Mouse (Mus musculus): ENCODE data around the gene Gm6803. TPM values are rescaled to one million over a fixed set of nuclear protein-coding genes. Genes with fewer than 3 reads are reported as not detected.
"Not testable (repeated sequence)": the region's sequence is repeated elsewhere in the genome, so short reads cannot be mapped to it uniquely, and the experiment has no call there.

Gene Gm6803
- total RNA-seq (2014; fragmentation: Nextera tagmentation) (not detected in 2 replicates), total RNA-seq (2017) (not detected in 2 replicates), polyA plus RNA-seq (2012) (not detected in 2 replicates)

GRCm38 (mm10) chr12:88018671-88019070 lies at the start of gene Gm6803:
TSS of gene Gm6803 (minus strand) at chr12:88018771.
- not testable (repeated sequence) for ATAC-seq (ENCODE audit: extremely low read depth, insufficient number of reproducible peaks, low FRiP score, poor library complexity, severe bottlenecking); H3K9me3 ChIP-seq (replicated peaks); H3K36me3 ChIP-seq (replicated peaks); H3K27me3 ChIP-seq (ENCODE audit: insufficient read depth, low read length); H3K4me1 ChIP-seq (ENCODE audit: insufficient read depth, low read depth, low read length); H3K4me3 ChIP-seq (ENCODE audit: low read depth, low read length); DNase-seq (ENCODE audit: low spot score)

- H3K36me3 ChIP-seq (replicated peaks); H3K27me3 ChIP-seq (ENCODE audit: insufficient read depth, low read length); H3K9me3 ChIP-seq (replicated peaks); ATAC-seq (ENCODE audit: extremely low read depth, insufficient number of reproducible peaks, low FRiP score, poor library complexity, severe bottlenecking); H3K4me3 ChIP-seq (ENCODE audit: low read depth, low read length); DNase-seq (ENCODE audit: low spot score): not testable (repeated sequence)
- H3K4me1 ChIP-seq (ENCODE audit: insufficient read depth, low read depth, low read length): peaks cover 15% of the 10 kb centered on the region; the same call in 1 of the 2 replicates
Measured at GRCm38 (mm10) chr12:88045226-88045625, 26.7 kb upstream of the Gm6803 start.

GRCm38 (mm10) chr12:88039703-88040102 lies 21.1 kb upstream of the Gm6803 start:
- peaks cover 34% of the 10 kb centered on the region for H3K4me1 ChIP-seq (ENCODE audit: insufficient read depth, low read depth, low read length)
- H3K9me3 ChIP-seq (replicated peaks); H3K27me3 ChIP-seq (ENCODE audit: insufficient read depth, low read length); H3K36me3 ChIP-seq (replicated peaks); H3K4me3 ChIP-seq (ENCODE audit: low read depth, low read length); DNase-seq (ENCODE audit: low spot score): not testable (repeated sequence)
- peak; percentile 64 for ATAC-seq (ENCODE audit: extremely low read depth, insufficient number of reproducible peaks, low FRiP score, poor library complexity, severe bottlenecking)
- peak; percentile 24; the same call in 1 of the 2 replicates for TF ChIP-seq TAL1 (conservative IDR thresholded peaks at IDR 0.05; ENCODE audit: low read depth, low read length)

GRCm38 (mm10) chr12:88039062-88039461 lies 20.5 kb upstream of the Gm6803 start:
- not testable (repeated sequence) for DNase-seq (ENCODE audit: low spot score); H3K4me3 ChIP-seq (ENCODE audit: low read depth, low read length); ATAC-seq (ENCODE audit: extremely low read depth, insufficient number of reproducible peaks, low FRiP score, poor library complexity, severe bottlenecking); H3K9me3 ChIP-seq (replicated peaks); H3K27me3 ChIP-seq (ENCODE audit: insufficient read depth, low read length); H3K36me3 ChIP-seq (replicated peaks)
- peaks cover 41% of the 10 kb centered on the region for H3K4me1 ChIP-seq (ENCODE audit: insufficient read depth, low read depth, low read length)

GRCm38 (mm10) chr12:88032250-88032649 lies 13.7 kb upstream of the Gm6803 start:
- H3K4me3 ChIP-seq (ENCODE audit: low read depth, low read length); ATAC-seq (ENCODE audit: extremely low read depth, insufficient number of reproducible peaks, low FRiP score, poor library complexity, severe bottlenecking); H3K36me3 ChIP-seq (replicated peaks); DNase-seq (ENCODE audit: low spot score); H3K9me3 ChIP-seq (replicated peaks); H3K27me3 ChIP-seq (ENCODE audit: insufficient read depth, low read length): not testable (repeated sequence)
- TF ChIP-seq TAL1 (conservative IDR thresholded peaks at IDR 0.05; ENCODE audit: low read depth, low read length): peak; percentile 59
- peaks cover 28% of the 10 kb centered on the region for H3K4me1 ChIP-seq (ENCODE audit: insufficient read depth, low read depth, low read length)

GRCm38 (mm10) chr12:88026704-88027103 lies 8.1 kb upstream of the Gm6803 start, which contains the start of gene Gm2056:
TSS of gene Gm2056 (plus strand) at chr12:88027004.
- not testable (repeated sequence) for H3K4me1 ChIP-seq (ENCODE audit: insufficient read depth, low read depth, low read length); H3K4me3 ChIP-seq (ENCODE audit: low read depth, low read length); H3K27me3 ChIP-seq (ENCODE audit: insufficient read depth, low read length); H3K36me3 ChIP-seq (replicated peaks); ATAC-seq (ENCODE audit: extremely low read depth, insufficient number of reproducible peaks, low FRiP score, poor library complexity, severe bottlenecking); DNase-seq (ENCODE audit: low spot score); H3K9me3 ChIP-seq (replicated peaks)

- not testable (repeated sequence) for H3K36me3 ChIP-seq (replicated peaks); H3K9me3 ChIP-seq (replicated peaks); DNase-seq (ENCODE audit: low spot score); H3K27me3 ChIP-seq (ENCODE audit: insufficient read depth, low read length); H3K4me3 ChIP-seq (ENCODE audit: low read depth, low read length); ATAC-seq (ENCODE audit: extremely low read depth, insufficient number of reproducible peaks, low FRiP score, poor library complexity, severe bottlenecking); H3K4me1 ChIP-seq (ENCODE audit: insufficient read depth, low read depth, low read length)
Measured at GRCm38 (mm10) chr12:88011548-88011947, 7.0 kb downstream of the Gm6803 start, which contains the start of gene Gm2075. TSS of gene Gm2075 (plus strand) at chr12:88011848.

GRCm38 (mm10) chr12:88004118-88004517 lies 14.5 kb downstream of the Gm6803 start:
- H3K36me3 ChIP-seq (replicated peaks); H3K4me3 ChIP-seq (ENCODE audit: low read depth, low read length); H3K4me1 ChIP-seq (ENCODE audit: insufficient read depth, low read depth, low read length); DNase-seq (ENCODE audit: low spot score); H3K27me3 ChIP-seq (ENCODE audit: insufficient read depth, low read length); H3K9me3 ChIP-seq (replicated peaks): not testable (repeated sequence)
- peak; percentile 86 for ATAC-seq (ENCODE audit: extremely low read depth, insufficient number of reproducible peaks, low FRiP score, poor library complexity, severe bottlenecking)

- H3K9me3 ChIP-seq (replicated peaks); H3K27me3 ChIP-seq (ENCODE audit: insufficient read depth, low read length); H3K4me3 ChIP-seq (ENCODE audit: low read depth, low read length); DNase-seq (ENCODE audit: low spot score); ATAC-seq (ENCODE audit: extremely low read depth, insufficient number of reproducible peaks, low FRiP score, poor library complexity, severe bottlenecking); H3K4me1 ChIP-seq (ENCODE audit: insufficient read depth, low read depth, low read length); H3K36me3 ChIP-seq (replicated peaks): not testable (repeated sequence)
Measured at GRCm38 (mm10) chr12:87984000-87984399, 34.6 kb downstream of the Gm6803 start.

Other genes with a start within 250 kb of the Gm6803 start
- not detected in 2 replicates for gene Gm21319, start 243.0 kb downstream of the Gm6803 start, total RNA-seq (2014; fragmentation: Nextera tagmentation)
- not detected in 2 replicates for gene Gm21319, start 243.0 kb downstream of the Gm6803 start, total RNA-seq (2017)
- gene Gm21319, start 243.0 kb downstream of the Gm6803 start, polyA plus RNA-seq (2012): not detected in 2 replicates
- gene Gm21936, start 223.3 kb downstream of the Gm6803 start, total RNA-seq (2014; fragmentation: Nextera tagmentation): not detected in 2 replicates
- gene Gm21936, start 223.3 kb downstream of the Gm6803 start, total RNA-seq (2017): not detected in 2 replicates
- 0.24 TPM in 1 of 2 replicates, not detected in the other for gene Gm21936, start 223.3 kb downstream of the Gm6803 start, polyA plus RNA-seq (2012)
- gene BB287469, start 202.2 kb downstream of the Gm6803 start, total RNA-seq (2014; fragmentation: Nextera tagmentation): not detected in 2 replicates
- not detected in 2 replicates for gene BB287469, start 202.2 kb downstream of the Gm6803 start, total RNA-seq (2017)
- not detected in 2 replicates for gene BB287469, start 202.2 kb downstream of the Gm6803 start, polyA plus RNA-seq (2012)
- not detected in 2 replicates for gene Gm2001, start 176.4 kb downstream of the Gm6803 start, total RNA-seq (2014; fragmentation: Nextera tagmentation)
- gene Gm2001, start 176.4 kb downstream of the Gm6803 start, total RNA-seq (2017): not detected in 2 replicates
- not detected in 2 replicates for gene Gm2001, start 176.4 kb downstream of the Gm6803 start, polyA plus RNA-seq (2012)
- gene Gm2016, start 144.7 kb downstream of the Gm6803 start, total RNA-seq (2014; fragmentation: Nextera tagmentation): 5.1 and 6.4 TPM in 2 replicates
- 0.27 and 0.35 TPM in 2 replicates for gene Gm2016, start 144.7 kb downstream of the Gm6803 start, total RNA-seq (2017)
- gene Gm2016, start 144.7 kb downstream of the Gm6803 start, polyA plus RNA-seq (2012): 0.20 and 0.28 TPM in 2 replicates
- gene Gm2022, start 123.4 kb downstream of the Gm6803 start, total RNA-seq (2014; fragmentation: Nextera tagmentation): 2.8 and 3.2 TPM in 2 replicates
- gene Gm2022, start 123.4 kb downstream of the Gm6803 start, total RNA-seq (2017): not detected in 2 replicates
- gene Gm2022, start 123.4 kb downstream of the Gm6803 start, polyA plus RNA-seq (2012): 0.65 TPM in 1 of 2 replicates, not detected in the other
- gene Gm2035, start 98.9 kb downstream of the Gm6803 start, total RNA-seq (2014; fragmentation: Nextera tagmentation): not detected in 2 replicates
- not detected in 2 replicates for gene Gm2035, start 98.9 kb downstream of the Gm6803 start, total RNA-seq (2017)
- gene Gm2035, start 98.9 kb downstream of the Gm6803 start, polyA plus RNA-seq (2012): not detected in 2 replicates
- not detected in 2 replicates for gene Gm2042, start 64.7 kb downstream of the Gm6803 start, total RNA-seq (2014; fragmentation: Nextera tagmentation)
- 0.66 TPM in 1 of 2 replicates, not detected in the other for gene Gm2042, start 64.7 kb downstream of the Gm6803 start, total RNA-seq (2017)
- gene Gm2042, start 64.7 kb downstream of the Gm6803 start, polyA plus RNA-seq (2012): not detected in 2 replicates
- gene Gm2075, start 6.9 kb downstream of the Gm6803 start, total RNA-seq (2014; fragmentation: Nextera tagmentation): not detected in 2 replicates
- gene Gm2075, start 6.9 kb downstream of the Gm6803 start, total RNA-seq (2017): not detected in 2 replicates
- gene Gm2075, start 6.9 kb downstream of the Gm6803 start, polyA plus RNA-seq (2012): not detected in 2 replicates
- not detected in 2 replicates for gene Gm2056, start 8.2 kb upstream of the Gm6803 start, total RNA-seq (2014; fragmentation: Nextera tagmentation)
- gene Gm2056, start 8.2 kb upstream of the Gm6803 start, total RNA-seq (2017): 0.93 TPM in 1 of 2 replicates, not detected in the other
- not detected in 2 replicates for gene Gm2056, start 8.2 kb upstream of the Gm6803 start, polyA plus RNA-seq (2012)
- not detected in 2 replicates for gene Gm16368, start 64.9 kb upstream of the Gm6803 start, total RNA-seq (2014; fragmentation: Nextera tagmentation)
- gene Gm16368, start 64.9 kb upstream of the Gm6803 start, total RNA-seq (2017): not detected in 2 replicates
- not detected in 2 replicates for gene Gm16368, start 64.9 kb upstream of the Gm6803 start, polyA plus RNA-seq (2012)
- gene Gm10436, start 163.3 kb upstream of the Gm6803 start, total RNA-seq (2014; fragmentation: Nextera tagmentation): not detected in 2 replicates
- 0.17 TPM in 1 of 2 replicates, not detected in the other for gene Gm10436, start 163.3 kb upstream of the Gm6803 start, total RNA-seq (2017)
- gene Gm10436, start 163.3 kb upstream of the Gm6803 start, polyA plus RNA-seq (2012): not detected in 2 replicates
- gene Gm8332, start 231.3 kb upstream of the Gm6803 start, total RNA-seq (2014; fragmentation: Nextera tagmentation): 6.8 and 7.9 TPM in 2 replicates
- gene Gm8332, start 231.3 kb upstream of the Gm6803 start, total RNA-seq (2017): 1.9 and 2.1 TPM in 2 replicates
- gene Gm8332, start 231.3 kb upstream of the Gm6803 start, polyA plus RNA-seq (2012): 1.3 and 2.2 TPM in 2 replicates

Data from G1E (cell line).